In the genomic region with DNA sequence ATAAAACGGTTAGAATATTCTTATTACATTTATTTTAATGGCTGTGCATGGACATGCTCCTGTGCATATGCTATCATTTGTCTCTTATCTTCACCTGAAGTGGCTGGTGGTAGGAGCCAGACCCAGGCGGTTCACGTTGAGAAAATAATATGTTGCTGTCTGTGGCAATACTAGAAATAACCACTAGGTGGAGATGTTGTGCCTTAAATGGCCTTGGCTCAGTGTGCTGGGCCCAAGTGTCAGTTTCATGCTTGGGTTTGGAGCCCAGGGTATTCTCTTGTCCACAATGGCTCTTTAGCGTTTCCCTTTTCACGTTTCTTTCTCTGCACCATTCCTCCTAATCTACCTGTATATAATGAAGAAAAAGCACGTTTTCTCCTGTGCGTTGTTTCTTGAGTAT, we compare ENCODE assay signal across 9 mouse cellular contexts.
DNase-seq lines count a peak whose midpoint lies in the region; ATAC-seq lines count a peak whose summit lies in the region.
"Had no signal": no experiment of that assay in that cellular context is flagged by ENCODE, and none has a peak within 500 bp of the region (broad histone marks: within the 10 kb centered on the region; RNA-seq: fewer than 3 reads in every experiment).

No protein-coding gene starts in this region.

- no peaks in the 10 kb centered on the region for H3K4me1 ChIP-seq in stomach, embryonic 14.5 days (ENCODE audit: control insufficient read depth, insufficient read depth, low read length)

- 18% methylated on average over 7 of the region's 7 CpGs for WGBS in stomach, embryonic 14.5 days

- no peak overlapping the region for H3K9ac ChIP-seq in stomach, embryonic 14.5 days (replicated peaks; ENCODE audit: low read depth, low read length)
- H3K9ac ChIP-seq: embryonic facial prominence, embryonic 13.5 days had no signal

- no peak overlapping the region for H3K4me2 ChIP-seq in stomach, embryonic 14.5 days (replicated peaks; ENCODE audit: low read depth, low read length)
- H3K4me2 ChIP-seq: embryonic facial prominence, embryonic 13.5 days had no signal

- peak; percentile 85 for DNase-seq in heart, adult 8-10 months (ENCODE audit: low spot score)
- DNase-seq in heart, adult 11 months = no peak
- DNase-seq in adipocyte (ENCODE audit: low spot score) = peak; percentile 94
- DNase-seq in embryo, embryonic 9.5 days (ENCODE audit: extremely low spot score) = peak; percentile 80
- peak; percentile 71 for DNase-seq in heart, postnatal 4 days
- DNase-seq in layer of hippocampus, adult 9-10 months (ENCODE audit: low spot score) = peak; percentile 77

- H3K9me3 ChIP-seq in stomach, embryonic 14.5 days (ENCODE audit: control insufficient read depth, low read depth, low read length) = no peaks in the 10 kb centered on the region
- H3K9me3 ChIP-seq: embryonic facial prominence, embryonic 13.5 days had no signal

- no peak overlapping the region for H3K4me3 ChIP-seq in stomach, embryonic 14.5 days (ENCODE audit: low read depth, low read length)
- H3K4me3 ChIP-seq: embryonic facial prominence, embryonic 13.5 days had no signal

- H3K27ac ChIP-seq in stomach, embryonic 14.5 days (ENCODE audit: low read length) = no peak overlapping the region

- no peaks in the 10 kb centered on the region for H3K27me3 ChIP-seq in stomach, embryonic 14.5 days (ENCODE audit: control insufficient read depth, insufficient read depth, low read length)
- H3K27me3 ChIP-seq: embryonic facial prominence, embryonic 13.5 days had no signal

- H3K36me3 ChIP-seq in stomach, embryonic 14.5 days (ENCODE audit: control insufficient read depth, insufficient read depth, low read length) = no peaks in the 10 kb centered on the region
- H3K36me3 ChIP-seq: embryonic facial prominence, embryonic 13.5 days had no signal

- peak; percentile 84 for ATAC-seq in megakaryocyte, adult 5-6 weeks (ENCODE audit: poor library complexity, severe bottlenecking)
- peak; percentile 39; the same call in 1 of the 2 replicates for ATAC-seq in stomach, embryonic 14.5 days (ENCODE audit: insufficient number of reproducible peaks, insufficient read depth, low FRiP score, low read depth)
